Mouse (Mus musculus) ES-E14 (cell line): Measurements from ENCODE around the gene Esyt1. TPM values are rescaled to one million over a fixed set of nuclear protein-coding genes. Genes with fewer than 3 reads are reported as not detected.

Experiments
- DNase-seq: peaks from one replicate; pipeline ENCODE4 v3.0.0-alpha.2; 2013; ENCODE audit warnings: low read depth, low spot score
- H3K27ac ChIP-seq: 2 replicates; pipeline ENCODE4 v1.5.1; 2012; ENCODE audit warnings: low read depth, mild to moderate bottlenecking, low read length, moderate library complexity, mixed read lengths; ENCODE audit not compliant: poor library complexity, insufficient read depth, severe bottlenecking
- H3K36me3 ChIP-seq: 2 replicates; pipeline ENCODE4 v1.6.1; 2012; ENCODE audit warnings: mild to moderate bottlenecking, low read length, moderate library complexity, mixed read lengths; ENCODE audit not compliant: control insufficient read depth, poor library complexity, insufficient read depth, severe bottlenecking
- H3K4me1 ChIP-seq, 2 experiments: fragments of 150-350 bp in 1 of 2; sonication (generic) in 1 of 2; 2 replicates each; pipeline ENCODE4 v1.6.1; 2012; ENCODE audit warnings: low read length in 2 of 2, mild to moderate bottlenecking in 1 of 2, mixed read lengths in 1 of 2; ENCODE audit not compliant: control insufficient read depth in 2 of 2, insufficient read depth in 2 of 2, poor library complexity in 1 of 2
- H3K4me3 ChIP-seq, 2 experiments: fragments of 150-350 bp in 1 of 2; sonication (generic) in 1 of 2; 2 replicates each; pipeline ENCODE4 v1.5.1; 2012; ENCODE audit warnings: low read length in 2 of 2, low read depth in 1 of 2, mild to moderate bottlenecking in 1 of 2, mixed read lengths in 1 of 2; ENCODE audit not compliant: insufficient read depth in 1 of 2, poor library complexity in 1 of 2, severe bottlenecking in 1 of 2
- H3K9ac ChIP-seq: 2 replicates; pipeline ENCODE4 v1.6.1; 2012; ENCODE audit warnings: low read depth, mild to moderate bottlenecking, low read length, mixed read lengths; ENCODE audit not compliant: poor library complexity, insufficient read depth, severe bottlenecking
- H3K9me3 ChIP-seq: fragments of 150-350 bp; sonication (generic); 2 replicates; pipeline ENCODE4 v1.6.1; 2012; ENCODE audit warnings: low read depth, mild to moderate bottlenecking, low read length; ENCODE audit not compliant: control insufficient read depth, insufficient read depth
- CHD2 ChIP-seq: IDR thresholded peaks from 2 replicates; pipeline ENCODE4 v1.6.1; 2014; ENCODE audit warnings: mild to moderate bottlenecking, low read depth, low read length, inconsistent platforms
- HCFC1 ChIP-seq: IDR thresholded peaks from 2 replicates; pipeline ENCODE4 v1.6.1; 2012; ENCODE audit warnings: low read length, inconsistent platforms, borderline replicate concordance; ENCODE audit not compliant: insufficient read depth
- MAFK ChIP-seq: IDR thresholded peaks from 2 replicates; pipeline ENCODE4 v1.6.1; 2014; ENCODE audit warnings: mild to moderate bottlenecking, low read depth, low read length, inconsistent platforms; ENCODE audit not compliant: insufficient read depth
- ZC3H11A ChIP-seq: IDR thresholded peaks from 2 replicates; pipeline ENCODE4 v1.6.1; 2012; ENCODE audit warnings: low read depth, mild to moderate bottlenecking, inconsistent platforms, low read length, borderline replicate concordance
- ZNF384 ChIP-seq: IDR thresholded peaks from 2 replicates; pipeline ENCODE4 v1.6.1; 2012; ENCODE audit warnings: low read depth, low read length, inconsistent platforms
- in situ Hi-C, 2 experiments: fragments of 600-800 bp; cut with MboI; formaldehyde crosslinking; loops; one replicate each; pipeline ENCODE4 v1.15.1; 2025; ENCODE audit warnings: low sequenced_read_pairs in 2 of 2, inconsistent platforms in 1 of 2; ENCODE audit not compliant: unreplicated experiment in 2 of 2
- total RNA-seq: library from RNA; depleted of rRNA; stranded (reverse); fragments of 300-350 nt; gene quantifications from 2 replicates; pipeline ENCODE4 v1.2.3, GENCODE M21; 2012; rRNA removed

Esyt1 gene
- total RNA-seq: 62.7 and 135 TPM in 2 replicates

- H3K4me3 ChIP-seq: peak within 1 kb of the TSS; percentile 87 to 89
- no peak within 1 kb of the TSS; the same call in 1 of the 2 replicates for H3K27ac ChIP-seq
- H3K36me3 ChIP-seq: peaks cover 7% of the 10 kb centered on the region; the same call in 1 of the 2 replicates
- peak; percentile 98 for DNase-seq
- peaks cover 0 to 3% of the 10 kb centered on the region in 2 experiments; a peak in 1 of 4 replicates for H3K4me1 ChIP-seq
- peak within 1 kb of the TSS; percentile 77 for H3K9ac ChIP-seq
- TF ChIP-seq CHD2 (no peak), ZNF384 (no peak), HCFC1 (no peak), MAFK (no peak), ZC3H11A (no peak)
- H3K9me3 ChIP-seq: no peaks in the 10 kb centered on the region
- in situ Hi-C loops: no loop called here
Measured at GRCm38 (mm10) chr10:128525671-128526308, at the start of gene Esyt1. Gene Esyt1, minus strand, starts transcription at chr10:128525871.

- peaks cover 48% of the 10 kb centered on the region for H3K36me3 ChIP-seq
- no peak overlapping the region for H3K9ac ChIP-seq
- no peaks in the 10 kb centered on the region for H3K9me3 ChIP-seq
- no peak overlapping the region for H3K27ac ChIP-seq
- no peak for TF ChIP-seq HCFC1
- TF ChIP-seq ZNF384: no peak
- TF ChIP-seq ZC3H11A: no peak; the same call in 1 of the 2 replicates
- TF ChIP-seq MAFK: no peak
- TF ChIP-seq CHD2: no peak
- H3K4me1 ChIP-seq: no peaks in the 10 kb centered on the region; a peak in 1 of 4 replicates
- H3K4me3 ChIP-seq: no peak overlapping the region
- in situ Hi-C loops: no loop called here
- DNase-seq: peak; percentile 52
Measured at GRCm38 (mm10) chr10:128575063-128575462, 49.4 kb upstream of the Esyt1 start.

- Histone ChIP-seq H3K4me3 (peak within 1 kb of the TSS; percentile 84 to 88), H3K36me3 (peaks cover 35% of the 10 kb centered on the region), H3K9me3 (no peaks in the 10 kb centered on the region), H3K4me1 (peaks cover 0 to 3% of the 10 kb centered on the region in 2 experiments; a peak in 2 of 4 replicates), H3K9ac (peak within 1 kb of the TSS; percentile 99), H3K27ac (peak within 1 kb of the TSS; percentile 86)
- TF ChIP-seq CHD2: peak; percentile 16; the same call in 1 of the 2 replicates
- no peak for TF ChIP-seq ZNF384
- peak; percentile 99 for TF ChIP-seq HCFC1
- in situ Hi-C loops: no loop called here
- peak; percentile 100 for DNase-seq
Measured at GRCm38 (mm10) chr10:128565788-128566531, 40.3 kb upstream of the Esyt1 start, which contains the start of gene Pa2g4. Gene Pa2g4, minus strand, starts transcription at chr10:128565987.

- in situ Hi-C loops: no loop called here
- no peak for TF ChIP-seq CHD2
- no peak for TF ChIP-seq HCFC1
- Histone ChIP-seq H3K4me3 (peak overlapping the region; percentile 84 to 88), H3K27ac (peak overlapping the region; percentile 86), H3K9ac (peak overlapping the region; percentile 99), H3K4me1 (peaks cover 0 to 3% of the 10 kb centered on the region in 2 experiments; a peak in 2 of 4 replicates), H3K36me3 (peaks cover 41% of the 10 kb centered on the region), H3K9me3 (no peaks in the 10 kb centered on the region)
- no peak for DNase-seq
Measured at GRCm38 (mm10) chr10:128565206-128565787, 39.6 kb upstream of the Esyt1 start.
